Mouse (Mus musculus) stomach, postnatal 0 days (tissue): Measurements from ENCODE around the gene Smok2b. TPM values are rescaled to one million over a fixed set of nuclear protein-coding genes. Genes with fewer than 3 reads are reported as not detected.
"Not testable (repeated sequence)": the region's sequence is repeated elsewhere in the genome, so short reads cannot be mapped to it uniquely, and the experiment has no call there.

Experiments
- ATAC-seq: fragments of 200-750 bp; cut with Nextera tagmentation; 2 replicates; pipeline ENCODE4 v1.8.0; 2017; ENCODE audit not compliant: low FRiP score, low TSS enrichment
- DNase-seq: peaks from one replicate; pipeline ENCODE4 v3.0.0-alpha.2; 2016; ENCODE audit warnings: low spot score
- H3K27ac ChIP-seq: fragments of 300-500 bp; sonication (generic); replicated peaks from 2 replicates; pipeline ENCODE4 v1.5.1; 2014; ENCODE audit warnings: mild to moderate bottlenecking, control low read depth
- H3K27me3 ChIP-seq: fragments of 300-500 bp; sonication (generic); 2 replicates; pipeline ENCODE4 v1.6.1; 2014; ENCODE audit warnings: low read length; ENCODE audit not compliant: control insufficient read depth, insufficient read depth
- H3K36me3 ChIP-seq: fragments of 300-500 bp; sonication (generic); 2 replicates; pipeline ENCODE4 v1.6.1; 2014; ENCODE audit warnings: low read length, mixed read lengths; ENCODE audit not compliant: control insufficient read depth, insufficient read depth
- H3K4me1 ChIP-seq: fragments of 300-500 bp; sonication (generic); replicated peaks from 2 replicates; pipeline ENCODE4 v1.6.1; 2014; ENCODE audit warnings: antibody characterized with exemption; ENCODE audit not compliant: control insufficient read depth, insufficient read depth
- H3K4me2 ChIP-seq: fragments of 300-500 bp; sonication (generic); replicated peaks from 2 replicates; pipeline ENCODE4 v1.6.1; 2014; ENCODE audit warnings: low read depth, mild to moderate bottlenecking, control low read depth, moderate library complexity
- H3K4me3 ChIP-seq: fragments of 300-500 bp; sonication (generic); 2 replicates; pipeline ENCODE4 v1.5.1; 2014; ENCODE audit warnings: low read depth, low read length, control low read depth
- H3K9ac ChIP-seq: fragments of 300-500 bp; sonication (generic); 2 replicates; pipeline ENCODE4 v1.6.1; 2014; ENCODE audit warnings: mild to moderate bottlenecking, low read length, control low read depth, mixed read lengths
- H3K9me3 ChIP-seq: fragments of 300-500 bp; sonication (generic); 2 replicates; pipeline ENCODE4 v1.6.1; 2016; ENCODE audit warnings: low read length; ENCODE audit not compliant: control insufficient read depth
- WGBS: fragments of 180-500 bp; shearing (Covaris S2); extraction: QIAGEN DNeasy Blood & Tissue Kit; methylation state at CpG from one replicate; pipeline ENCODE4 v1.1.7; 2014; 5-methylcytosine and 5-hydroxymethylcytosine counted together
- polyA plus RNA-seq: library from polyadenylated mRNA; unstranded; fragments of >200 nt; fragmentation: Nextera tagmentation; extraction: Ambion mirVana; gene quantifications from 2 replicates; pipeline ENCODE4 v1.2.1, GENCODE M21; 2015

The Smok2b gene
- 0.07 TPM in 1 of 2 replicates, not detected in the other for polyA plus RNA-seq

- not testable (repeated sequence) for ATAC-seq, H3K4me1 ChIP-seq, H3K27ac ChIP-seq, H3K9ac ChIP-seq, H3K27me3 ChIP-seq, H3K4me3 ChIP-seq, DNase-seq, H3K36me3 ChIP-seq, H3K4me2 ChIP-seq
- H3K9me3 ChIP-seq = peaks cover 20% of the 10 kb centered on the region
- WGBS = 71% methylated on average over 2 of the region's 2 CpGs
These were observed at the start of gene Smok2b for GRCm38 (mm10) chr17:13229957-13230356. Smok2b (plus strand) TSS chr17:13230257.

- 89% methylated on average over 5 of the region's 5 CpGs for WGBS
- H3K4me3 ChIP-seq, H3K9me3 ChIP-seq, ATAC-seq, H3K4me1 ChIP-seq, H3K36me3 ChIP-seq, H3K9ac ChIP-seq, H3K27me3 ChIP-seq, H3K4me2 ChIP-seq, H3K27ac ChIP-seq, DNase-seq: not testable (repeated sequence)
These were observed 49.6 kb upstream of the Smok2b start for GRCm38 (mm10) chr17:13180491-13180890.

DNA sequence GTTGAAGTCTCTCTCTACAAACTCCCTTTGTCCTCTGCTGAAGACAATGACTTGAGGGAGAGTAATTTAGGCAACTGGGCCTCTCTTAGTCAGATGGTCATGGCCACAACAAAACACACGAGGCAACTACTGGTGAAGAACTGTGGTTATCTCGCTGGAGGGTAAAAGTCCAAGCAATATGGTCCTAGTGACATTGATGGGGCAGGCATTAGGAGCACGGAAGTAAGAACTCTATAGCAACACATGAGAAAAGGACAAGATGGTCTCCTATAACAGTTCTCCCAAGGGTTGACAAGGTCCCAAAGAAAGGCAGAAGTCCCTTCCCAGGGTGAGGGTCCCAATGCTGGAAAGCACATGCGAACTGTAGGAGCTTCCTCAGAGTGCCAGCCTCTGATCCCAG is 47.3 kb upstream of the Smok2b start:
- not testable (repeated sequence) for H3K27ac ChIP-seq, H3K4me3 ChIP-seq, H3K4me2 ChIP-seq, DNase-seq, H3K27me3 ChIP-seq, H3K36me3 ChIP-seq, H3K9ac ChIP-seq, H3K9me3 ChIP-seq, ATAC-seq, H3K4me1 ChIP-seq
- WGBS = 60% methylated on average over 2 of the region's 4 CpGs

DNA sequence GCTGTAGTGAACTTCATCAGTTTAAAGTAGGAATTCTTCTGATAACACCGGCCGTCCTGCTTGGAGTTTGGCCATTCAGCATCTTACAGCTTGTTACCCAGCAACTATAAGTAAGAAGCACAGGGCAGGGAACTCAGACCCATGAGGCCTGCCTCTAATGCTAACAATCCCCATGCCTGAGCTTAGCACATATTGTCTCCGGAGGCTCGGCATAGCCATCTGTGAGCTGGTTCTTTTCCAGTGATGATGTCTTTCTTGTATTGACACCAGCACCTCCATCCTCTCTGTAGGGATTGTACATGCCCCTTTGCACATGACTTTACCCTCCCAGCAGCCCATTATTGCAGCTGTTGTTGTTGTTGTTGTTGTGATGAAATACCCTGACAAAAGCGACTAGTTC is 45.5 kb upstream of the Smok2b start:
- H3K4me3 ChIP-seq, H3K4me2 ChIP-seq, H3K9me3 ChIP-seq, H3K9ac ChIP-seq, DNase-seq, H3K27me3 ChIP-seq, H3K4me1 ChIP-seq, H3K36me3 ChIP-seq, ATAC-seq, H3K27ac ChIP-seq: not testable (repeated sequence)
- 93% methylated on average over 4 of the region's 5 CpGs for WGBS

GRCm38 (mm10) chr17:13186541-13186940 is 43.5 kb upstream of the Smok2b start:
- not testable (repeated sequence) for DNase-seq, ATAC-seq
- WGBS = 85% methylated on average over 6 of the region's 6 CpGs

GRCm38 (mm10) chr17:13187621-13188020 is 42.4 kb upstream of the Smok2b start:
- ATAC-seq = not testable (repeated sequence)

More at GRCm38 (mm10) chr17:13186541-13186940, 43.5 kb upstream of the Smok2b start:
- not testable (repeated sequence) for H3K27me3 ChIP-seq, H3K27ac ChIP-seq, H3K4me2 ChIP-seq, H3K9me3 ChIP-seq, H3K9ac ChIP-seq, H3K36me3 ChIP-seq, H3K4me3 ChIP-seq, H3K4me1 ChIP-seq

DNA sequence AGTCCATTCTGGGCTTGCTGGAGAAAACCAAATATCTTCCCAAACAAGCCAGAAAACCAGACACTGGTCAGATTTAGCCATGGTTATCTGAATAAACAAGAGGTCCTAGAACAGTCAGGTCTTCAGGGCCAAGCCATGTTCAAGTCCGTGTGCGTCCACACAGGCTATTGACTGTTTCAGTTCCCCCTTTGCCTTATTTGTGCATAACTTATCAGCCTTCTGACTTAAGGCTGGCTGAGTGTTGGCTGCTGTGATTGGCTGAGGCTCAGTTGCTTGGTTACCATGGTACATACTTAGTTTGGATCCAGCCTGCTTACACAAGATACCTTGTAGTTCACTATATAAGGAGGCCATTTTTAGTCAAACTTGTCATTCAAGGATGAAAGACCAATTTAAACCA is 41.2 kb upstream of the Smok2b start:
- not testable (repeated sequence) for H3K4me2 ChIP-seq, DNase-seq, H3K27me3 ChIP-seq, H3K4me3 ChIP-seq, H3K36me3 ChIP-seq, H3K27ac ChIP-seq, H3K9ac ChIP-seq, H3K9me3 ChIP-seq, H3K4me1 ChIP-seq, ATAC-seq
- 84% methylated on average over 2 of the region's 2 CpGs for WGBS

More at GRCm38 (mm10) chr17:13187621-13188020, 42.4 kb upstream of the Smok2b start:
- DNase-seq, H3K9ac ChIP-seq, H3K4me2 ChIP-seq, H3K36me3 ChIP-seq, H3K27ac ChIP-seq, H3K9me3 ChIP-seq, H3K4me3 ChIP-seq, H3K4me1 ChIP-seq, H3K27me3 ChIP-seq: not testable (repeated sequence)
- 59% methylated on average over 6 of the region's 6 CpGs for WGBS

DNA sequence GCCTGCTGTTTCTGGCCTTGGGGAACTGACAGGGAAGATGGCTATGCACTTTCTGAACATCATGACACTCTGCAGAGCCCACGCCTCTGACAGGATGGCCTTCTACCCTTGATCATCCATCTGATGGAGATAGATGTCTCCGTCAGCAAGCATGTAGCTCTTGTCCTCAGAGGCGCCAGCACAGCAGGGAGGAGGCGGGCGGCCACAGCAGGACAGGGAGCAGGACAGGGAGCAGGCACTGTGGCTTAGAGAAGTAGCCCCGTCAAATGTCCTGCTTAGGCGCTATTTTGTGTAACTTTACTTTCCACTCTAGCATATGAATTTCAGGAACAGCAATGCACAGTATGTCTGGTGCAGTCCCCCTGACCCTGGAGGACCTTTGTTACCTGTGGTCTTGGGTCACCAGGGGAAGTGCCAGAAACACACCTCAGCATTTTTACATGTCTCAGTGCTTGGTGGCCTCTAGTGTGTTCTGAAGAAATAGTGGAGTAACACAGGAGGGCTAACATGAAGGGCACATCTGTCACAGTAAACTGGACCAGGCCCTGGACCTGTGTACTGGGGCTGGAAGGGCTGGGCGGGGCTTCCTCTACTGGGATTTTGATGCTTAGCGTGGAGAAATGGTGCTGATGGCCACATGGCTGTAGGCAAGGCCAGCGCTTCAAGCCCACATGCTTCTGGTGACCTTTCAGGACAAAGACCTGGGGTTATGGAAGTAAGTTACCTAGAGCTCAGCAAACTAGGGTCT is 39.0 kb upstream of the Smok2b start:
- 85% methylated on average over 10 of the region's 10 CpGs for WGBS
- DNase-seq, H3K4me3 ChIP-seq, H3K4me2 ChIP-seq, H3K9ac ChIP-seq, H3K4me1 ChIP-seq, H3K36me3 ChIP-seq, H3K27ac ChIP-seq, H3K9me3 ChIP-seq, ATAC-seq, H3K27me3 ChIP-seq: not testable (repeated sequence)

GRCm38 (mm10) chr17:13196486-13196885 is 33.6 kb upstream of the Smok2b start:
- not testable (repeated sequence) for ATAC-seq, H3K4me3 ChIP-seq, H3K27me3 ChIP-seq, H3K9ac ChIP-seq, H3K4me2 ChIP-seq, H3K9me3 ChIP-seq, H3K4me1 ChIP-seq, H3K36me3 ChIP-seq, DNase-seq, H3K27ac ChIP-seq
- 62% methylated on average over 4 of the region's 4 CpGs for WGBS
